Mouse (Mus musculus) testis, adult 2 months (tissue): ENCODE results near the gene Setd1a. TPM values are rescaled to one million over a fixed set of nuclear protein-coding genes. Genes with fewer than 3 reads are reported as not detected.

Source experiments
- H3K27ac ChIP-seq: fragments of 200-500 bp; 2 replicates; pipeline ENCODE4 v1.5.1; 2012; ENCODE audit warnings: low read depth, low read length; ENCODE audit not compliant: control insufficient read depth, insufficient read depth
- H3K27me3 ChIP-seq: fragments of 200-500 bp; 2 replicates; pipeline ENCODE4 v1.6.1; 2012; ENCODE audit warnings: mild to moderate bottlenecking, low read length, moderate library complexity; ENCODE audit not compliant: control insufficient read depth, insufficient read depth
- H3K36me3 ChIP-seq: fragments of 200-500 bp; 2 replicates; pipeline ENCODE4 v1.6.1; 2012; ENCODE audit warnings: mild to moderate bottlenecking, low read length; ENCODE audit not compliant: control insufficient read depth, insufficient read depth
- H3K4me1 ChIP-seq: fragments of 200-500 bp; 2 replicates; pipeline ENCODE4 v1.6.1; 2012; ENCODE audit warnings: low read length; ENCODE audit not compliant: control insufficient read depth, insufficient read depth
- H3K4me3 ChIP-seq: fragments of 200-500 bp; 2 replicates; pipeline ENCODE4 v1.5.1; 2012; ENCODE audit warnings: low read depth, mild to moderate bottlenecking, low read length, moderate library complexity, mixed read lengths; ENCODE audit not compliant: control insufficient read depth
- CTCF ChIP-seq: fragments of 200-500 bp; IDR thresholded peaks from 2 replicates; pipeline ENCODE4 v1.5.1; 2012; ENCODE audit warnings: low read depth, mild to moderate bottlenecking, inconsistent platforms, low read length, moderate library complexity; ENCODE audit not compliant: control insufficient read depth, insufficient read depth, insufficient replicate concordance
- POLR2A ChIP-seq: fragments of 200-500 bp; IDR thresholded peaks from 2 replicates; pipeline ENCODE4 v1.6.1; 2012; ENCODE audit warnings: low read depth, mild to moderate bottlenecking, inconsistent platforms, low read length, moderate library complexity; ENCODE audit not compliant: control insufficient read depth
- polyA plus RNA-seq: library from polyadenylated mRNA; depleted of rRNA; stranded (reverse); fragments of >200 nt; gene quantifications from 2 replicates; pipeline ENCODE4 v1.2.3, GENCODE M21; 2012; rRNA removed

Gene Setd1a
- polyA plus RNA-seq, 1 experiment = 18.2 TPM

DNA sequence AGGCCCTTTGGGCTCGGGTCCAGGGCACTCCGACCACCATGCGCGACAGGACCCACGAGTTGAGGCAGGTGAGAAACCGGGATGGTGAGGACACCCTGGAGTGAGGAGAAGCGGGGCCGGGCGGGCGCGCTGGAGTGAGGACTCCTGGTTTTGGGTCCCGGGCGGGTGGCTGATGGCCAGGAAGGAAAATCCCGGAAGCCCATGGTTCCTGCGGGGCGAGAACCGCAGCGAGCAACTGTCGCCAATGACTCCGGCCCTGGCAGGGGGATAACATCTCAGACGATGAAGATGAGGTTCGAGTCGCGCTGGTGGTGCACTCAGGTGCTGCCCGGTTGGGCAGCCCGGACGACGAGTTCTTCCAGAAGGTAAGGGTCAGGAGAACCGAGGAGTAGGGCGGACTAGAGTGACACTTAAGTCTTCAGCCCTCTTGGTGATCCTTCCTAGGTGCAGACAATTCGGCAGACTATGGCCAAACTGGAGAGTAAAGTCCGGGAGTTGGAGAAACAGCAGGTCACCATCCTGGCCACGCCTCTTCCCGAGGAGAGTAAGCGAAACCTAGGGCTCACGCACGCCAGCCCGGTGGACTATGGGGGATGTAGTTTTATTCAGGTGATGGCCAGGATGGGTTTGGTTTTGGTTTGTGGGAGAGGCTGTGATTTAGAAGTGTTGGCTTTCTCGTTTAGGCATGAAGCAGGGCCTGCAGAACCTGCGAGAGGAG, 65.7 kb downstream of the Setd1a start:
- Histone ChIP-seq H3K4me1 (peaks cover 13% of the 10 kb centered on the region), H3K27me3 (no peaks in the 10 kb centered on the region), H3K27ac (peak overlapping the region; percentile 86), H3K4me3 (peak overlapping the region; percentile 93), H3K36me3 (no peaks in the 10 kb centered on the region)
- TF ChIP-seq CTCF = no peak
- peak; percentile 44 for TF ChIP-seq POLR2A

Other genes with a start within 250 kb of the Setd1a start
- gene Tmem265, start 215.3 kb upstream of the Setd1a start, polyA plus RNA-seq = 4.3 and 4.5 TPM in 2 replicates
- gene Phkg2, start 203.3 kb upstream of the Setd1a start, polyA plus RNA-seq = 1,776 and 1,820 TPM in 2 replicates
- 200 and 220 TPM in 2 replicates for gene Ccdc189, start 188.1 kb upstream of the Setd1a start, polyA plus RNA-seq
- 56.5 and 63.5 TPM in 2 replicates for gene Rnf40, start 187.9 kb upstream of the Setd1a start, polyA plus RNA-seq
- gene Zfp629, start 160.9 kb upstream of the Setd1a start, polyA plus RNA-seq = 10.4 and 14.9 TPM in 2 replicates
- gene Bcl7c, start 67.7 kb upstream of the Setd1a start, polyA plus RNA-seq = 69.0 and 79.6 TPM in 2 replicates
- 4.7 and 5.1 TPM in 2 replicates for gene Ctf1, start 63.9 kb upstream of the Setd1a start, polyA plus RNA-seq
- 0.07 TPM in 1 of 2 replicates, not detected in the other for gene Ctf2, start 44.5 kb upstream of the Setd1a start, polyA plus RNA-seq
- 36.9 and 37.2 TPM in 2 replicates for gene Fbxl19, start 32.1 kb upstream of the Setd1a start, polyA plus RNA-seq
- 13.8 and 13.9 TPM in 2 replicates for gene Orai3, start 6.9 kb upstream of the Setd1a start, polyA plus RNA-seq
- gene Gm49388, start 8.9 kb downstream of the Setd1a start, polyA plus RNA-seq = not detected in 2 replicates
- 6.1 and 7.1 TPM in 2 replicates for gene Hsd3b7, start 23.9 kb downstream of the Setd1a start, polyA plus RNA-seq
- gene Stx4a, start 47.6 kb downstream of the Setd1a start, polyA plus RNA-seq = 18.3 and 19.4 TPM in 2 replicates
- gene Stx1b, start 47.9 kb downstream of the Setd1a start, polyA plus RNA-seq = 2.2 and 2.4 TPM in 2 replicates
- 57.9 and 60.3 TPM in 2 replicates for gene Zfp646, start 99.6 kb downstream of the Setd1a start, polyA plus RNA-seq
- gene Zfp668, start 100.2 kb downstream of the Setd1a start, polyA plus RNA-seq = 3.2 TPM in 2 replicates
- 0.76 and 0.88 TPM in 2 replicates for gene Prss53, start 114.3 kb downstream of the Setd1a start, polyA plus RNA-seq
- gene Gm21974, start 118.8 kb downstream of the Setd1a start, polyA plus RNA-seq = not detected in 2 replicates
- 29.3 and 39.0 TPM in 2 replicates for gene Vkorc1, start 118.9 kb downstream of the Setd1a start, polyA plus RNA-seq
- 7.9 and 10.6 TPM in 2 replicates for gene Bckdk, start 127.4 kb downstream of the Setd1a start, polyA plus RNA-seq
- gene Kat8, start 135.8 kb downstream of the Setd1a start, polyA plus RNA-seq = 98.4 and 105 TPM in 2 replicates
- gene Prss8, start 153.4 kb downstream of the Setd1a start, polyA plus RNA-seq = 0.26 and 4.0 TPM in 2 replicates
- gene Prss36, start 170.1 kb downstream of the Setd1a start, polyA plus RNA-seq = 5.9 and 6.3 TPM in 2 replicates
- 271 and 306 TPM in 2 replicates for gene Fus, start 190.8 kb downstream of the Setd1a start, polyA plus RNA-seq
- 2.9 and 3.1 TPM in 2 replicates for gene Pycard, start 217.2 kb downstream of the Setd1a start, polyA plus RNA-seq
- gene Trim72, start 227.3 kb downstream of the Setd1a start, polyA plus RNA-seq = 0.25 and 0.32 TPM in 2 replicates